Mouse (Mus musculus) adrenal gland, adult 18-20 months (tissue): Measurements from ENCODE around the gene Ccdc114. TPM values are rescaled to one million over a fixed set of nuclear protein-coding genes. Genes with fewer than 3 reads are reported as not detected.
"Not testable (repeated sequence)": the region's sequence is repeated elsewhere in the genome, so short reads cannot be mapped to it uniquely, and the experiment has no call there.

Source experiments
- DNase-seq, 2 experiments: peaks; one replicate each; pipeline ENCODE4 v3.0.0; 2021 to 2022; ENCODE audit warnings: low spot score in 2 of 2
- long read RNA-seq, 2 experiments: library from polyadenylated mRNA; stranded (forward); transcript quantifications; one replicate each; pipeline ENCODE4 v2.0.0; 2021
- total RNA-seq, 2 experiments: library from RNA; stranded (reverse); gene quantifications; 1 replicate in 1 of 2; 2 replicates in 1 of 2; pipeline ENCODE4 v1.2.3; 2021

Gene Ccdc114
- total RNA-seq, result 10 to 100 TPM; 17.7 to 21.1 TPM
- long read RNA-seq, experiment 1, partial matches to known transcripts, result 28 of 36 reads
- long read RNA-seq, experiment 1, other reads (novel, unspliced or antisense), result 7 of 36 reads
- long read RNA-seq, experiment 2, partial matches to known transcripts, result 28 of 37 reads
- long read RNA-seq, experiment 2, other reads (novel, unspliced or antisense), result 8 of 37 reads

GRCm38 (mm10) chr7:45923762-45924428, at the start of gene Ccdc114:
Gene Ccdc114, plus strand, starts transcription at chr7:45924072.
- peak; percentile 65 to 73 for DNase-seq

GRCm38 (mm10) chr7:45876895-45877294, 47.0 kb upstream of the Ccdc114 start:
- no peak for DNase-seq

DNA sequence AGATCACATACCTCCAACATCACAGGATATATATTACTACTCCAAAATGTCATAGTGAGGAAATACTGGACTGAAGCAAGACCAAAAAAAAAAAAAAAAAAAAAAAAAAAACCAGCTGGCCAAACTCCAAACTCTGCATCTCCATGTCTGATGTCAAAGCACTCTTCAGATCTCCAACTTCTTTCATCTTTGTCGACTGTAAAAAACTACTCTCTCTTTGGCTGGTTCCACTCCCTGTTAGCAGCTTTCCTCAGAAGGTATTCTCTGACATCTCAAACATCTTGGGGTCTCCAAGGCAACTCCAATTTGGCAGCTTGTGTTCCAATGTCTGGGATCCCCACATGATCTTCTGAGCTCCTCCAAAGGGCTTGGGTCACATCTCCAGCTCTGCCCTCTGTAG, 45.6 kb upstream of the Ccdc114 start, which contains the start of gene Grin2d:
Grin2d (minus strand) TSS at position 101 of the 400 bp plus-strand sequence.
- DNase-seq, result not testable (repeated sequence)

DNA sequence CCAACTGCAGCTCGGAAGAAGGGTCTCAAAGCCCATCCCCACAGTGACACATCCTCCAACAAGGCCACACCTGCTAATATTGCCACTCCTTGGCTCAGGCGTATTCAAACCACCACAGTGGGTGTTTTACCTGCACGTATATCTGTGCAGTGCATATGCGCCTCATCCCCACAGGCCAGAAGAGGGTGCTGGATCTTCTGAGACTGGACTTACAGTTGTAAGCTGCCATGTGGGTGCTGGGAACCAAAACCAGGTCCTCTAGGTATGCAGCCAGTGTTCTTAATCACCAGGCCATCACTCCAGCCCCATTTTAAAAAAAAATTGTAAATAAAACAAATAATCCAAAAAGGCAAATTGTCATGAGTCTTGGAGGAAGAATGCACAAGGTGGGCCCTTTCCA, 43.3 kb upstream of the Ccdc114 start:
- no peak for DNase-seq

- no peak for DNase-seq
Measured at GRCm38 (mm10) chr7:45881011-45881410, 42.9 kb upstream of the Ccdc114 start.

DNA sequence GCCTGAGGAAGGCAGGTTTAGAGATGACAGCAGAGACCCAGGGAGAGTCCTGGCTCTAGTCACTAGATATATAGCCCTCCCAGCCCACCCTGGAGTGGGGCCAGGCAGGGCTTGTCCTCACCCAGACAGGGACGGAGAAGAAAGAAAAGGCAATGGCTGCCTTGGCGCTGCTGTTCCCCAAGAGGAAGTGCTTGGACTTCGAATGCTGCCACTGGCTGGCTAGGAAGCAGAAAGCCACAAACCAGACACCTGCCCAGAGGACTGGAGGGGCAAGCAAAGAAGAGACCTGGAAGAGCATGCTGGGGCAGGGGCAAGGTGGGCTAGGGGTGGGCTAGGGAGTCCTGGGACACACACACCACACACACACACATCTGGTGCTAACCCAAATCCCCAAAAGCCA, 36.6 kb upstream of the Ccdc114 start:
- no peak for DNase-seq

DNA sequence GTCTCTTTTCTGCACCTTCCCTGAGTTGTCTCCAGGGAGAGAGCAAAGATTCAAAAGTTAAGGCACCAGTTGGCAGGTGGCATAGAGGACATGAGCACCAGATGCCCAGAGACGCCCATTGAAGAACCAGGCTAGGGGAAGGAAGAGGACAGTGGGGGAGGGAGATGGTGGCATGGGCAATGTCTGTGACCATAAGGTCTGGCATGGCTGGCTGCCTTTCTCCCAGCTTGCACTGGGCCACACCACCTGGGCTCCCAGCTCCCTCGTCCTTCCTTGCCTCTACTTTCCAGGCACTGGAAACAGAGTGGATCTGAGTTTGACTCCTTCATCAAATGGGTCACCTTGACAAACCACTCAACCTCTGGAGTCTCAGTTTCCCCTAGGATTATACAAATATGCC, 31.2 kb upstream of the Ccdc114 start:
- no peak for DNase-seq

- no peak for DNase-seq
Measured at GRCm38 (mm10) chr7:45895931-45896516, 27.8 kb upstream of the Ccdc114 start.

- DNase-seq, result peak; percentile 91 to 92
Measured at GRCm38 (mm10) chr7:45896517-45897257, 27.2 kb upstream of the Ccdc114 start, which contains the start of the genes Syngr4 and Tmem143. Gene Syngr4, minus strand, starts transcription at chr7:45896714. Gene Tmem143, plus strand, starts transcription at chr7:45896941.

GRCm38 (mm10) chr7:45897258-45897757, 26.6 kb upstream of the Ccdc114 start:
- DNase-seq, result peak; percentile 47 to 53

DNA sequence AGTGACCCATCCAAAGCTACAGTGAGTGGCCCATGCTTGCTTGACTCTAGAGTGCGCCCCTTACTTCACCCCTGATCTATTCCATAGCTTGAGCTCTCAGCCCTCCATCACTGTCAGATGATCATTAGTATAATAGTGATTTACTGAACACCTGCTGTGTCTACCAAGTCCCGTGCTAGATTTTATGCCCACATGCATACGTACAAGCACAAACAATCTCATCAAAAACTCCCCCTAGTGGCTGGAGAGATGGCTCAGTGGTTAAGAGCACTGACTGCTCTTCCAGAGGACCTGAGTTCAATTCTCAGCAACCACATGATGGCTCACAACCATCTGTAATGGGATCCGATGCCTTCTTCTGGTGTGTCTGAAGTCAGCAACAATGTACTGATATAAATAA, 25.7 kb upstream of the Ccdc114 start:
- DNase-seq, result not testable (repeated sequence)

DNA sequence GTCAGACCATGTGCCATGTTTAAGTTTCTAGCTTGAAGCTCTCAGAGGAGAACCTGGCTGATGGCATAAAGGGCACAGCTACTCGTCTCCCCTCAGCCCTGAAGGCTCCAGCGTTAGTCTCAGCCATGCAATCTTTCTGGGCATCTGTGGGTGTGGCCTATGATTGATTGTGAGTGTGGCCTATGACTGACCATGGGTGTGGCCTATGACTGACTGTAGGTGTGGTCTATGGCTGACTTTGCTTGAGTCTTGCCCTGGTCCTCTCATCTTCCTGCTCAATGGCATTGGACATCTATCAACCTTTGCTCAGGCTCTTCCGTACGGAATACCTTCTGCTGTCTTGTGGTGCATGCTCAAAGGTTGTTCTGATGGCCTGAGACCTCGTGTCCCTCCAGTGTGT, 22.3 kb upstream of the Ccdc114 start:
- no peak for DNase-seq

DNA sequence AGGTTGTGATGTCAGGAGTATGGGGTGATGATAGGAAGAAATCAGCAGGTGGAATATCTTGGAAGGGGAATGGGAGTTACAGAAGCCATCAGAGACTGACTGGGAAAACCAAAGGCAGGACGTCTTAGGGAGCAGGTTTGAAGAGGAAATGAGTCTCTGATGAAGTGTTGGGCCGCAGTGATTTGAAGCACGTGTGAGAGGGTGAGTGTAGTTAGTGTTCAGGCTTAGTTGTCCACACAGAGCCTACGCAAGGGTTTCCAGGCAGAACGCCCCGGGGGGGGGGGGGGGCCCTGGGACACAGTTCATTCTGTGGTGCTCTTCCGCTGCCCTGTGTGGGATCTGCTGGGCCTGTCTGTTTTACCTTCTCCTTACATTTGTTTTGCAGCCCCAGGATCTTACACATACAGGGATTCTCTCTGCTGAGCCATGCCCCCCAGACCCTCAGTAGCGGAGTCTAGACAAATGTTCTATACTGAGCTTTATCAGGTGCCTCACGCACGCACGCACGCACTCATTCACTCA, 21.3 kb upstream of the Ccdc114 start:
- no peak for DNase-seq

- DNase-seq, result no peak
Measured at GRCm38 (mm10) chr7:45906622-45907021, 17.2 kb upstream of the Ccdc114 start.

DNA sequence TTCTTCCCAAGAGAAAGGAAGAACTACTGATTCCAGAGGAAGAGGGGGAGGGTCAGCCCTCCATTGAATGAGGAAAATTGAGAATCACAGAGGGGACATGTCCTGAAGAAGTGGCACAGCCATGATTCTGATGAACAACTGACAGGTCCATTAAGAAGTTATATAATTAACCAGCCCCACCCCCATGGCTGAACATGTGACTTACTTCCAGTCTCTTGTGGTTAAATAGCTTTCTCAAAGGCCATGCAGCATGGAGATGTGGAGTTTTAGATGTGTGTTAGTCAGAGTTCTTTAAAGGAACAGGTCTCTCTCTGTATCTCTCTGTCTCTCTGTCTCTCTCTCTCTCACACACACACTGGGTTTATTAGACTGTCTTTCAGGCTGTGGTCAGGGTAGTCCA, 15.5 kb upstream of the Ccdc114 start:
- DNase-seq, result no peak

- DNase-seq, result no peak
Measured at GRCm38 (mm10) chr7:45909145-45909544, 14.7 kb upstream of the Ccdc114 start.

DNA sequence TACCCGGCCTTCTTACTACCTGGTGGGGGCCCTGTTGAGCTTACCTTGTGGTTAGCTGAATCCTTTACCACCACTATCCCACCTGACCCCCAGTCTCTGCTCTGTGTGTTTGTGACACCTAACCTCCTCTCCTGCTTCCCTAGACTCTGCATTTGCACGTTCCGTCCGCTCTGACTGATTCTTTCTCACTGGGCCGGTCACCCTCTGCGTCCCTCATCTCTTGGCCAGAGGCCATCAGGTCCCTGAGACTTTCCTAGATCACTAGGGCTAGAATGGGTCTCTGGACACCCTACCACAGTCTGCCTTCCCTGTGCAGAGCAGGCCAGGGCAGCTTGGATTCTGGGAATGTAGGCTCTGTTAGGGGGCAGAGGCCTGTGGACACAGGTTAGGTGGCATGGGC, 9.8 kb upstream of the Ccdc114 start:
- no peak for DNase-seq

- DNase-seq, result no peak
Measured at GRCm38 (mm10) chr7:45915011-45915410, 8.9 kb upstream of the Ccdc114 start.

GRCm38 (mm10) chr7:45916056-45917003, 7.5 kb upstream of the Ccdc114 start:
- peak; percentile 59 to 63 for DNase-seq
